9 mouse cellular contexts compared by ENCODE assay signal in the genomic region with DNA sequence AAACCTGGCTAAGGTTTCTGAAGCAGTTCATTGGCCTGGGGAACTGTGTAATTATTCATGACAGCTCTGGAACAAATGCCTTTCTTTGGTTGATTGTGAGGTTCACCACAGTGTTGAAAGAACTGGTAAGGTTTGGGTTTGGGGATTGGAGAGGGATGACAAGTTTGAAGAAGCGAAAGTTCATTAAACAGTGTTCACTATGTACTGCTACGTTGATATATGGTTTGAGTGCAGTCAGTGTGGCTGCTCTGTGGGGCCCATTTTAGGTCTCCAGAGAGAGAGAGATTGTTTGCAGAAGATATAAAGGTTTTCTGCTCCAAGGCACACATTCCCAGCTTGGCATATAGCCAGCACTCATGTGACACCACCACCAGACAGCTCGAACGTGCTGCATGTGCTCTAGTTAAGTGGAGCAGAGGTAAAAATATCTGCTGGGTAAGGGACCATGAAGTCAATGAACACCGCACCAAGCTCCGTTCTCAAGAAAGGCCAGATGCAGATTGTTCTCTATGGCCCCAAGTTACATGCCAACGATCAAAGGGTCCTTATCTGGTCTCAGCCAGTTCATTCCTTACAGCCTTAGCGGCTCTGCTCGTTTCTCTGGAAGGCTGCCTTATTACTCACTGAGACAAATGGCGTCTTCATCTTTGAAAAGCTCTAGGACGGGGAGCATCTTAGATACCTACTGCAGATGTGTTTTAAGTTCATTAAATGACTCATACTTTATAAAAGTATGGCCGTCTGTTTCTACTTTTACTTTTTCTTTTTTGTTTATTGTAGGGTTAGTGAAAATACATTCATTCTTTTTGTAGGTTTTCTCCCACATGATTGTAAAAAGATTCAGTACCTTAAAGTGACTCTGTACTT.
A peak's percentile ranks its signal among the peaks of the same experiment; 100 is the strongest.
DNase-seq lines count a peak whose midpoint lies in the region; ATAC-seq and TF ChIP-seq lines count a peak whose summit lies in the region.
"Had no signal": no experiment of that assay in that cellular context is flagged by ENCODE, and none has a peak within 500 bp of the region (broad histone marks: within the 10 kb centered on the region; RNA-seq: fewer than 3 reads in every experiment).

No protein-coding gene starts in this region.

- H3K27ac ChIP-seq in embryonic facial prominence, embryonic 13.5 days = peak overlapping the region; percentile 5; the same call in 1 of the 2 replicates
- H3K27ac ChIP-seq in embryonic facial prominence, embryonic 10.5 days (replicated peaks) = no peak overlapping the region
- peak overlapping the region; percentile 54 for H3K27ac ChIP-seq in intestine, embryonic 15.5 days
- no peak overlapping the region for H3K27ac ChIP-seq in lung, postnatal 0 days (ENCODE audit: low read length)
- no peak overlapping the region for H3K27ac ChIP-seq in midbrain, embryonic 11.5 days (ENCODE audit: low read depth, low read length)
- H3K27ac ChIP-seq: embryonic facial prominence, embryonic 15.5 days had no signal

- WGBS in embryonic facial prominence, embryonic 13.5 days = 51% methylated on average over 12 of the region's 12 CpGs
- WGBS in embryonic facial prominence, embryonic 10.5 days = 76% methylated on average over 12 of the region's 12 CpGs
- WGBS in intestine, embryonic 15.5 days = 29% methylated on average over 12 of the region's 12 CpGs
- 30% methylated on average over 12 of the region's 12 CpGs for WGBS in lung, postnatal 0 days
- 54% methylated on average over 12 of the region's 12 CpGs for WGBS in midbrain, embryonic 11.5 days

- no peak for TF ChIP-seq EP300 in lung, postnatal 0 days (IDR thresholded peaks at IDR 0.05)

- no peaks in the 10 kb centered on the region for H3K36me3 ChIP-seq in embryonic facial prominence, embryonic 13.5 days
- no peaks in the 10 kb centered on the region for H3K36me3 ChIP-seq in embryonic facial prominence, embryonic 10.5 days (replicated peaks)
- no peaks in the 10 kb centered on the region for H3K36me3 ChIP-seq in intestine, embryonic 15.5 days
- no peaks in the 10 kb centered on the region for H3K36me3 ChIP-seq in lung, postnatal 0 days (ENCODE audit: insufficient read depth, low read length)
- no peaks in the 10 kb centered on the region for H3K36me3 ChIP-seq in midbrain, embryonic 11.5 days (ENCODE audit: control insufficient read depth, insufficient read depth, low read length)
- H3K36me3 ChIP-seq: embryonic facial prominence, embryonic 15.5 days had no signal

- H3K4me2 ChIP-seq in embryonic facial prominence, embryonic 13.5 days = no peak overlapping the region
- 0 out of 2 replicates have a peak overlapping the region, but pooled peaks have one; percentile 14 for H3K4me2 ChIP-seq in intestine, embryonic 15.5 days (replicated peaks)
- 0 out of 2 replicates have a peak overlapping the region, but pooled peaks have one; percentile 11 for H3K4me2 ChIP-seq in lung, postnatal 0 days (replicated peaks; ENCODE audit: low read depth, low read length)
- no peak overlapping the region for H3K4me2 ChIP-seq in midbrain, embryonic 11.5 days
- H3K4me2 ChIP-seq: embryonic facial prominence, embryonic 15.5 days had no signal

- H3K9ac ChIP-seq in embryonic facial prominence, embryonic 13.5 days = no peak overlapping the region
- no peak overlapping the region for H3K9ac ChIP-seq in intestine, embryonic 15.5 days
- no peak overlapping the region for H3K9ac ChIP-seq in lung, postnatal 0 days (replicated peaks; ENCODE audit: low read depth)
- H3K9ac ChIP-seq in midbrain, embryonic 11.5 days (ENCODE audit: low read length) = no peak overlapping the region
- H3K9ac ChIP-seq: embryonic facial prominence, embryonic 15.5 days had no signal

- TF ChIP-seq CTCF in lung, postnatal 0 days (IDR thresholded peaks at IDR 0.05) = no peak

- DNase-seq in embryonic facial prominence, embryonic 10.5 days (ENCODE audit: low spot score) = no peak
- DNase-seq in urinary bladder, postnatal 14 days (ENCODE audit: low spot score) = peak; percentile 43
- no peak for DNase-seq in urinary bladder, postnatal 4 days (ENCODE audit: low spot score in 2 of 2)
- peak; percentile 24 for DNase-seq in lung, postnatal 0 days (ENCODE audit: low spot score)
- no peak for DNase-seq in midbrain, embryonic 11.5 days (ENCODE audit: low spot score, missing footprints)
- DNase-seq in urinary bladder, postnatal 10 days (ENCODE audit: low spot score) = no peak

- H3K4me1 ChIP-seq in embryonic facial prominence, embryonic 13.5 days = peaks cover 10% of the 10 kb centered on the region
- H3K4me1 ChIP-seq in embryonic facial prominence, embryonic 10.5 days = no peaks in the 10 kb centered on the region; the same call in 1 of the 2 replicates
- no peaks in the 10 kb centered on the region for H3K4me1 ChIP-seq in intestine, embryonic 15.5 days (replicated peaks)
- H3K4me1 ChIP-seq in lung, postnatal 0 days (ENCODE audit: insufficient read depth, low read depth, low read length) = no peaks in the 10 kb centered on the region
- H3K4me1 ChIP-seq in midbrain, embryonic 11.5 days (ENCODE audit: control insufficient read depth, insufficient read depth, low read length) = no peaks in the 10 kb centered on the region

- no peaks in the 10 kb centered on the region for H3K27me3 ChIP-seq in embryonic facial prominence, embryonic 13.5 days
- H3K27me3 ChIP-seq in embryonic facial prominence, embryonic 10.5 days (replicated peaks; ENCODE audit: low read depth, poor library complexity, severe bottlenecking) = no peaks in the 10 kb centered on the region
- H3K27me3 ChIP-seq in intestine, embryonic 15.5 days (replicated peaks) = no peaks in the 10 kb centered on the region
- H3K27me3 ChIP-seq in lung, postnatal 0 days (replicated peaks; ENCODE audit: insufficient read depth, low read length) = no peaks in the 10 kb centered on the region
- H3K27me3 ChIP-seq in midbrain, embryonic 11.5 days (ENCODE audit: control insufficient read depth, insufficient read depth, low read length) = no peaks in the 10 kb centered on the region
- H3K27me3 ChIP-seq: embryonic facial prominence, embryonic 15.5 days had no signal

- H3K4me3 ChIP-seq in embryonic facial prominence, embryonic 13.5 days = no peak overlapping the region
- no peak overlapping the region for H3K4me3 ChIP-seq in embryonic facial prominence, embryonic 10.5 days
- H3K4me3 ChIP-seq in intestine, embryonic 15.5 days (replicated peaks) = no peak overlapping the region
- no peak overlapping the region for H3K4me3 ChIP-seq in lung, postnatal 0 days (ENCODE audit: low read depth, low read length)
- H3K4me3 ChIP-seq in midbrain, embryonic 11.5 days (ENCODE audit: low read depth, low read length) = no peak overlapping the region
- H3K4me3 ChIP-seq: embryonic facial prominence, embryonic 15.5 days had no signal

- H3K9me3 ChIP-seq in embryonic facial prominence, embryonic 13.5 days = no peaks in the 10 kb centered on the region
- no peaks in the 10 kb centered on the region for H3K9me3 ChIP-seq in embryonic facial prominence, embryonic 10.5 days
- H3K9me3 ChIP-seq in intestine, embryonic 15.5 days = no peaks in the 10 kb centered on the region
- H3K9me3 ChIP-seq in lung, postnatal 0 days (ENCODE audit: low read length) = no peaks in the 10 kb centered on the region
- no peaks in the 10 kb centered on the region for H3K9me3 ChIP-seq in midbrain, embryonic 11.5 days (ENCODE audit: control insufficient read depth, low read length)
- H3K9me3 ChIP-seq: embryonic facial prominence, embryonic 15.5 days had no signal

- ATAC-seq in embryonic facial prominence, embryonic 13.5 days (ENCODE audit: insufficient number of reproducible peaks, insufficient read depth, low FRiP score, low TSS enrichment, low read depth) = no peak
- peak; percentile 96 for ATAC-seq in intestine, embryonic 15.5 days
- no peak for ATAC-seq in lung, postnatal 0 days
- ATAC-seq in midbrain, embryonic 11.5 days (ENCODE audit: low FRiP score) = no peak

Comparison
In these comparisons a context has a peak if more than half of its experiments do, and no peak if none do; other contexts are left out.
1. H3K27ac ChIP-seq: peak in embryonic facial prominence, embryonic 13.5 days (single experiment) and intestine, embryonic 15.5 days (single experiment); none in embryonic facial prominence, embryonic 10.5 days (single experiment), lung, postnatal 0 days (single experiment) and midbrain, embryonic 11.5 days (single experiment).
2. DNase-seq: peak in urinary bladder, postnatal 14 days (single experiment) and lung, postnatal 0 days (single experiment); none in embryonic facial prominence, embryonic 10.5 days (single experiment), urinary bladder, postnatal 4 days (0 of 2), midbrain, embryonic 11.5 days (single experiment) and urinary bladder, postnatal 10 days (single experiment).
3. H3K4me2 ChIP-seq: peak in intestine, embryonic 15.5 days (single experiment) and lung, postnatal 0 days (single experiment); none in embryonic facial prominence, embryonic 13.5 days (single experiment) and midbrain, embryonic 11.5 days (single experiment).